Mouse (Mus musculus) forebrain, embryonic 13.5 days (tissue): Measurements from ENCODE around the gene Clpx. TPM values are rescaled to one million over a fixed set of nuclear protein-coding genes. Genes with fewer than 3 reads are reported as not detected.

Experiments
- polyA plus RNA-seq: library from polyadenylated mRNA; unstranded; fragments of >200 nt; fragmentation: Nextera tagmentation; extraction: Ambion mirVana; gene quantifications from 2 replicates; pipeline ENCODE4 v1.2.1, GENCODE M21; 2015

Clpx gene
- polyA plus RNA-seq, 1 experiment from 2014 or later, result 44.4 TPM

Other genes with a start within 250 kb of the Clpx start
- gene Igdcc4, start 192.8 kb upstream of the Clpx start, polyA plus RNA-seq, result 10.5 and 10.8 TPM in 2 replicates
- 13.2 and 16.0 TPM in 2 replicates for gene Igdcc3, start 153.1 kb upstream of the Clpx start, polyA plus RNA-seq
- 5.1 and 6.1 TPM in 2 replicates for gene Parp16, start 98.9 kb upstream of the Clpx start, polyA plus RNA-seq
- gene Cilp, start 29.1 kb upstream of the Clpx start, polyA plus RNA-seq, result 0.28 and 0.64 TPM in 2 replicates
- gene Pdcd7, start 51.8 kb downstream of the Clpx start, polyA plus RNA-seq, result 8.3 and 8.5 TPM in 2 replicates
- gene Ubap1l, start 66.8 kb downstream of the Clpx start, polyA plus RNA-seq, result 0.30 and 0.58 TPM in 2 replicates
- gene Kbtbd13, start 97.4 kb downstream of the Clpx start, polyA plus RNA-seq, result 0.50 and 0.70 TPM in 2 replicates
- 6.3 and 6.5 TPM in 2 replicates for gene Rasl12, start 104.2 kb downstream of the Clpx start, polyA plus RNA-seq
- not detected in 2 replicates for gene Slc51b, start 128.7 kb downstream of the Clpx start, polyA plus RNA-seq
- gene Mtfmt, start 141.5 kb downstream of the Clpx start, polyA plus RNA-seq, result 20.9 and 21.2 TPM in 2 replicates
- 129 and 134 TPM in 2 replicates for gene Spg21, start 166.7 kb downstream of the Clpx start, polyA plus RNA-seq
- gene Ankdd1a, start 225.9 kb downstream of the Clpx start, polyA plus RNA-seq, result 0.14 TPM in 1 of 2 replicates, not detected in the other